Mouse (Mus musculus): ENCODE measurements around the gene Shroom1. TPM values are rescaled to one million over a fixed set of nuclear protein-coding genes. Genes with fewer than 3 reads are reported as not detected.
"Not testable (repeated sequence)": the region's sequence is repeated elsewhere in the genome, so short reads cannot be mapped to it uniquely, and the experiment has no call there.

Gene Shroom1
- 2.4 and 3.0 TPM in 2 replicates for polyA plus RNA-seq (2011; ENCODE audit: insufficient read length, low read depth, missing spikeins)

GRCm38 (mm10) chr11:53456474-53457371 lies at the start of gene Shroom1, which contains the start of gene Gm10447:
TSS of gene Shroom1 (plus strand) at chr11:53457205.
TSS of gene Gm10447 (minus strand) at chr11:53457110.
- peaks cover 2% of the 10 kb centered on the region; the same call in 1 of the 2 replicates for H3K4me1 ChIP-seq (ENCODE audit: control insufficient read depth, insufficient read depth, low read length)
- no peak within 1 kb of the TSS for H3K27ac ChIP-seq (ENCODE audit: insufficient read depth, low read length)
- TF ChIP-seq CTCF (IDR thresholded peaks at IDR 0.05; ENCODE audit: borderline replicate concordance, insufficient read depth, low read length) (no peak), POLR2A (IDR thresholded peaks at IDR 0.05; ENCODE audit: low read depth, low read length) (peak; percentile 79)
- peak within 1 kb of the TSS; percentile 40 for H3K4me3 ChIP-seq (ENCODE audit: insufficient read depth, low read length)

GRCm38 (mm10) chr11:53411738-53412137 lies 45.3 kb upstream of the Shroom1 start:
- H3K4me1 ChIP-seq (ENCODE audit: control insufficient read depth, insufficient read depth, low read length): no peaks in the 10 kb centered on the region
- no peak overlapping the region for H3K27ac ChIP-seq (ENCODE audit: insufficient read depth, low read length)
- H3K4me3 ChIP-seq (ENCODE audit: insufficient read depth, low read length): no peak overlapping the region
- no peak for TF ChIP-seq CTCF (IDR thresholded peaks at IDR 0.05; ENCODE audit: borderline replicate concordance, insufficient read depth, low read length)
- TF ChIP-seq POLR2A (IDR thresholded peaks at IDR 0.05; ENCODE audit: low read depth, low read length): no peak

GRCm38 (mm10) chr11:53413871-53414270 lies 43.1 kb upstream of the Shroom1 start:
- Histone ChIP-seq H3K4me3 (ENCODE audit: insufficient read depth, low read length) (no peak overlapping the region), H3K4me1 (ENCODE audit: control insufficient read depth, insufficient read depth, low read length) (no peaks in the 10 kb centered on the region), H3K27ac (ENCODE audit: insufficient read depth, low read length) (no peak overlapping the region)
- no peak for TF ChIP-seq CTCF (IDR thresholded peaks at IDR 0.05; ENCODE audit: borderline replicate concordance, insufficient read depth, low read length)
- TF ChIP-seq POLR2A (IDR thresholded peaks at IDR 0.05; ENCODE audit: low read depth, low read length): no peak

GRCm38 (mm10) chr11:53418048-53418447 lies 39.0 kb upstream of the Shroom1 start:
- TF ChIP-seq POLR2A (IDR thresholded peaks at IDR 0.05; ENCODE audit: low read depth, low read length) (no peak), CTCF (IDR thresholded peaks at IDR 0.05; ENCODE audit: borderline replicate concordance, insufficient read depth, low read length) (no peak)
- Histone ChIP-seq H3K27ac (ENCODE audit: insufficient read depth, low read length) (no peak overlapping the region), H3K4me3 (ENCODE audit: insufficient read depth, low read length) (no peak overlapping the region), H3K4me1 (ENCODE audit: control insufficient read depth, insufficient read depth, low read length) (no peaks in the 10 kb centered on the region)

GRCm38 (mm10) chr11:53423036-53423435 lies 34.0 kb upstream of the Shroom1 start, which contains the start of gene Leap2:
TSS of gene Leap2 (minus strand) at chr11:53423170.
- H3K4me3 ChIP-seq (ENCODE audit: insufficient read depth, low read length): no peak within 1 kb of the TSS
- no peaks in the 10 kb centered on the region for H3K4me1 ChIP-seq (ENCODE audit: control insufficient read depth, insufficient read depth, low read length)
- no peak within 1 kb of the TSS for H3K27ac ChIP-seq (ENCODE audit: insufficient read depth, low read length)
- TF ChIP-seq CTCF (IDR thresholded peaks at IDR 0.05; ENCODE audit: borderline replicate concordance, insufficient read depth, low read length): no peak
- no peak for TF ChIP-seq POLR2A (IDR thresholded peaks at IDR 0.05; ENCODE audit: low read depth, low read length)

- TF ChIP-seq CTCF (IDR thresholded peaks at IDR 0.05; ENCODE audit: borderline replicate concordance, insufficient read depth, low read length): no peak
- no peak for TF ChIP-seq POLR2A (IDR thresholded peaks at IDR 0.05; ENCODE audit: low read depth, low read length)
- H3K27ac ChIP-seq (ENCODE audit: insufficient read depth, low read length): no peak overlapping the region
- H3K4me3 ChIP-seq (ENCODE audit: insufficient read depth, low read length): no peak overlapping the region
- H3K4me1 ChIP-seq (ENCODE audit: control insufficient read depth, insufficient read depth, low read length): peaks cover 4% of the 10 kb centered on the region; the same call in 1 of the 2 replicates
Measured at GRCm38 (mm10) chr11:53424826-53425225, 32.2 kb upstream of the Shroom1 start.

- no peak for TF ChIP-seq CTCF (IDR thresholded peaks at IDR 0.05; ENCODE audit: borderline replicate concordance, insufficient read depth, low read length)
- TF ChIP-seq POLR2A (IDR thresholded peaks at IDR 0.05; ENCODE audit: low read depth, low read length): no peak
- H3K27ac ChIP-seq (ENCODE audit: insufficient read depth, low read length): no peak overlapping the region
- no peak overlapping the region for H3K4me3 ChIP-seq (ENCODE audit: insufficient read depth, low read length)
- H3K4me1 ChIP-seq (ENCODE audit: control insufficient read depth, insufficient read depth, low read length): peaks cover 4% of the 10 kb centered on the region; the same call in 1 of the 2 replicates
Measured at GRCm38 (mm10) chr11:53425251-53425650, 31.8 kb upstream of the Shroom1 start.

- Histone ChIP-seq H3K4me1 (ENCODE audit: control insufficient read depth, insufficient read depth, low read length) (peaks cover 4% of the 10 kb centered on the region; the same call in 1 of the 2 replicates), H3K4me3 (ENCODE audit: insufficient read depth, low read length) (no peak overlapping the region), H3K27ac (ENCODE audit: insufficient read depth, low read length) (no peak overlapping the region)
- no peak for TF ChIP-seq CTCF (IDR thresholded peaks at IDR 0.05; ENCODE audit: borderline replicate concordance, insufficient read depth, low read length)
- no peak for TF ChIP-seq POLR2A (IDR thresholded peaks at IDR 0.05; ENCODE audit: low read depth, low read length)
Measured at GRCm38 (mm10) chr11:53425711-53426255, 31.2 kb upstream of the Shroom1 start.

- H3K27ac ChIP-seq (ENCODE audit: insufficient read depth, low read length); H3K4me3 ChIP-seq (ENCODE audit: insufficient read depth, low read length); H3K4me1 ChIP-seq (ENCODE audit: control insufficient read depth, insufficient read depth, low read length): not testable (repeated sequence)
Measured at GRCm38 (mm10) chr11:53426914-53427313, 30.1 kb upstream of the Shroom1 start.
